Comparison of ENCODE assay signal across 19 mouse cellular contexts in genomic region chr9:106888346-106888745, GRCm38 (mm10). TPM values are rescaled to one million over a fixed set of nuclear protein-coding genes. Genes with fewer than 3 reads are reported as not detected.
A peak's percentile ranks its signal among the peaks of the same experiment; 100 is the strongest.
DNase-seq lines count a peak whose midpoint lies in the region; ATAC-seq lines count a peak whose summit lies in the region.
"Had no signal": no experiment of that assay in that cellular context is flagged by ENCODE, and none has a peak within 500 bp of the region (broad histone marks: within the 10 kb centered on the region; RNA-seq: fewer than 3 reads in every experiment).

No protein-coding gene starts in this region.

- H3K4me2 ChIP-seq in intestine, embryonic 16.5 days (ENCODE audit: low read depth, low read length): no peak overlapping the region
- H3K4me2 ChIP-seq in intestine, embryonic 15.5 days (replicated peaks): no peak overlapping the region
- no peak overlapping the region for H3K4me2 ChIP-seq in midbrain, embryonic 14.5 days (ENCODE audit: low read length)
- H3K4me2 ChIP-seq in liver, embryonic 16.5 days (ENCODE audit: low read depth, low read length): peak overlapping the region; percentile 89; the same call in 1 of the 2 replicates

- H3K4me3 ChIP-seq in erythroblast, embryonic 14.5 days (replicated peaks): peak overlapping the region; percentile 48
- no peak overlapping the region for H3K4me3 ChIP-seq in intestine, embryonic 16.5 days (ENCODE audit: low read length)
- H3K4me3 ChIP-seq in intestine, embryonic 15.5 days (replicated peaks): no peak overlapping the region
- peak overlapping the region; percentile 96; the same call in 1 of the 2 replicates for H3K4me3 ChIP-seq in midbrain, embryonic 10.5 days
- no peak overlapping the region for H3K4me3 ChIP-seq in midbrain, embryonic 14.5 days (replicated peaks; ENCODE audit: low read depth, low read length)
- no peak overlapping the region for H3K4me3 ChIP-seq in liver, embryonic 16.5 days (ENCODE audit: low read depth, low read length)
- H3K4me3 ChIP-seq: limb, embryonic 13.5 days; neural tube, embryonic 12.5 days had no signal

- peaks cover 73% of the 10 kb centered on the region for H3K4me1 ChIP-seq in erythroblast, embryonic 14.5 days (ENCODE audit: control insufficient read depth)
- H3K4me1 ChIP-seq in intestine, embryonic 16.5 days (ENCODE audit: control insufficient read depth, insufficient read depth, low read length): peaks cover 46% of the 10 kb centered on the region
- H3K4me1 ChIP-seq in intestine, embryonic 15.5 days (replicated peaks): peaks cover 49% of the 10 kb centered on the region
- peaks cover 76% of the 10 kb centered on the region for H3K4me1 ChIP-seq in midbrain, embryonic 10.5 days
- peaks cover 43% of the 10 kb centered on the region for H3K4me1 ChIP-seq in midbrain, embryonic 14.5 days (ENCODE audit: control insufficient read depth, insufficient read depth, low read length)
- peaks cover 58% of the 10 kb centered on the region for H3K4me1 ChIP-seq in liver, embryonic 16.5 days (ENCODE audit: control insufficient read depth, low read depth, low read length)

- H3K9ac ChIP-seq in intestine, embryonic 16.5 days (ENCODE audit: low read depth, low read length): peak overlapping the region; percentile 39; the same call in 1 of the 2 replicates
- no peak overlapping the region for H3K9ac ChIP-seq in intestine, embryonic 15.5 days
- no peak overlapping the region for H3K9ac ChIP-seq in midbrain, embryonic 14.5 days (replicated peaks; ENCODE audit: low read length)
- H3K9ac ChIP-seq in liver, embryonic 16.5 days (ENCODE audit: low read depth, low read length): no peak overlapping the region; the same call in 1 of the 2 replicates
- H3K9ac ChIP-seq: forebrain, postnatal 0 days; limb, embryonic 13.5 days; neural tube, embryonic 12.5 days had no signal

- no peak overlapping the region for H3K27ac ChIP-seq in intestine, embryonic 16.5 days (ENCODE audit: low read length)
- H3K27ac ChIP-seq in intestine, embryonic 15.5 days: no peak overlapping the region
- H3K27ac ChIP-seq in midbrain, embryonic 10.5 days (replicated peaks): no peak overlapping the region
- no peak overlapping the region for H3K27ac ChIP-seq in midbrain, embryonic 14.5 days (replicated peaks; ENCODE audit: low read depth, low read length)
- H3K27ac ChIP-seq in liver, embryonic 16.5 days (ENCODE audit: low read length): no peak overlapping the region
- H3K27ac ChIP-seq: limb, embryonic 13.5 days had no signal

- ATAC-seq in erythroblast, adult 5-6 weeks (replicated peaks; ENCODE audit: low FRiP score, poor library complexity, severe bottlenecking): no peak
- no peak for ATAC-seq in intestine, embryonic 16.5 days
- ATAC-seq in intestine, embryonic 15.5 days: no peak
- no peak for ATAC-seq in midbrain, embryonic 14.5 days (ENCODE audit: low FRiP score, low TSS enrichment)
- ATAC-seq in liver, embryonic 16.5 days (ENCODE audit: low read depth): no peak
- ATAC-seq: activated CD4-positive, CD25-positive, alpha-beta regulatory T cell, adult 4 months; forebrain, postnatal 0 days had no signal

- peaks cover 61% of the 10 kb centered on the region for H3K36me3 ChIP-seq in erythroblast, embryonic 14.5 days (ENCODE audit: control insufficient read depth)
- peaks cover 8% of the 10 kb centered on the region for H3K36me3 ChIP-seq in intestine, embryonic 16.5 days (ENCODE audit: control insufficient read depth, insufficient read depth, low read length)
- H3K36me3 ChIP-seq in intestine, embryonic 15.5 days: peaks cover 23% of the 10 kb centered on the region
- peaks cover 60% of the 10 kb centered on the region for H3K36me3 ChIP-seq in midbrain, embryonic 10.5 days
- peaks cover 46% of the 10 kb centered on the region for H3K36me3 ChIP-seq in midbrain, embryonic 14.5 days (ENCODE audit: control insufficient read depth, insufficient read depth, low read length)
- peaks cover 32% of the 10 kb centered on the region for H3K36me3 ChIP-seq in liver, embryonic 16.5 days (ENCODE audit: control insufficient read depth, insufficient read depth)

- H3K9me3 ChIP-seq in erythroblast, embryonic 14.5 days (ENCODE audit: control insufficient read depth, low read length): 0 out of 2 replicates have a peak, but pooled peaks cover 2% of the 10 kb centered on the region
- no peaks in the 10 kb centered on the region for H3K9me3 ChIP-seq in intestine, embryonic 16.5 days (ENCODE audit: control insufficient read depth, low read length)
- H3K9me3 ChIP-seq in intestine, embryonic 15.5 days: no peaks in the 10 kb centered on the region
- H3K9me3 ChIP-seq in midbrain, embryonic 10.5 days (replicated peaks): no peaks in the 10 kb centered on the region
- H3K9me3 ChIP-seq in midbrain, embryonic 14.5 days (ENCODE audit: control insufficient read depth, low read length): no peaks in the 10 kb centered on the region
- H3K9me3 ChIP-seq in liver, embryonic 16.5 days (replicated peaks; ENCODE audit: control insufficient read depth, low read length): no peaks in the 10 kb centered on the region
- H3K9me3 ChIP-seq: G1E; heart, embryonic 15.5 days; limb, embryonic 13.5 days; neural tube, embryonic 12.5 days had no signal

- no peak for DNase-seq in midbrain, embryonic 10.5 days (ENCODE audit: low spot score)
- no peak for DNase-seq in midbrain, embryonic 14.5 days
- no peak for DNase-seq in right cerebral cortex, adult 18-20 months
- DNase-seq: adrenal gland, postnatal 10 days; cerebellum, postnatal 10 days; embryo, embryonic 11 days; forebrain, postnatal 0 days; heart, postnatal 4 days; thymus, postnatal 25 days had no signal

- 92% methylated on average over 3 of the region's 3 CpGs for WGBS in intestine, embryonic 16.5 days
- WGBS in intestine, embryonic 15.5 days: 98% methylated on average over 3 of the region's 3 CpGs
- WGBS in midbrain, embryonic 10.5 days: 95% methylated on average over 3 of the region's 3 CpGs
- 93% methylated on average over 3 of the region's 3 CpGs for WGBS in midbrain, embryonic 14.5 days
- 90% methylated on average over 3 of the region's 3 CpGs for WGBS in liver, embryonic 16.5 days (ENCODE audit: insufficient replicate concordance)

- H3K27me3 ChIP-seq in erythroblast, embryonic 14.5 days (ENCODE audit: control insufficient read depth): no peaks in the 10 kb centered on the region
- no peaks in the 10 kb centered on the region for H3K27me3 ChIP-seq in intestine, embryonic 16.5 days (replicated peaks; ENCODE audit: control insufficient read depth, insufficient read depth, low read length)
- H3K27me3 ChIP-seq in intestine, embryonic 15.5 days (replicated peaks): no peaks in the 10 kb centered on the region
- H3K27me3 ChIP-seq in midbrain, embryonic 10.5 days (ENCODE audit: low read depth, poor library complexity, severe bottlenecking): no peaks in the 10 kb centered on the region
- H3K27me3 ChIP-seq in midbrain, embryonic 14.5 days (ENCODE audit: control insufficient read depth, insufficient read depth, low read length): no peaks in the 10 kb centered on the region
- no peaks in the 10 kb centered on the region for H3K27me3 ChIP-seq in liver, embryonic 16.5 days (ENCODE audit: control insufficient read depth, insufficient read depth, low read depth, low read length)
- H3K27me3 ChIP-seq: heart, embryonic 15.5 days; limb, embryonic 13.5 days; neural tube, embryonic 12.5 days had no signal

RNA-seq across cellular contexts. Expression of gene Rbm15b, which starts 1.1 kb away (rescaled TPM):
- 1.4 and 1.9 TPM in 2 replicates for polyA plus RNA-seq in erythroblast, embryonic 14.5 days (2012)
- 4.2 and 6.9 TPM in 2 replicates for total RNA-seq in erythroblast, adult 5-6 weeks (2015; ENCODE audit: low replicate concordance)
- total RNA-seq in erythroblast, adult 5-6 weeks (2017; ENCODE audit: low replicate concordance): 8.6 and 10.2 TPM in 2 replicates
- 3.5 and 3.7 TPM in 2 replicates for polyA plus RNA-seq in intestine, embryonic 16.5 days (2015; fragmentation: Nextera tagmentation; extraction: Ambion mirVana)
- 7.4 and 7.7 TPM in 2 replicates for polyA plus RNA-seq in intestine, embryonic 15.5 days (2015; fragmentation: Nextera tagmentation; extraction: Ambion mirVana)
- 15.0 and 15.5 TPM in 2 replicates for polyA plus RNA-seq in midbrain, embryonic 10.5 days (2016; fragmentation: Nextera tagmentation; extraction: Ambion mirVana)
- polyA plus RNA-seq in midbrain, embryonic 14.5 days (2014; fragmentation: Nextera tagmentation; extraction: Ambion mirVana): 28.7 and 30.1 TPM in 2 replicates
- 1.5 and 1.6 TPM in 2 replicates for polyA plus RNA-seq in liver, embryonic 16.5 days (2015; fragmentation: Nextera tagmentation; extraction: Ambion mirVana)

RNA-seq across cellular contexts. Expression of gene Manf, which starts 3.4 kb away (rescaled TPM):
- 7.1 and 10.6 TPM in 2 replicates for polyA plus RNA-seq in erythroblast, embryonic 14.5 days (2012)
- 112 and 129 TPM in 2 replicates for total RNA-seq in erythroblast, adult 5-6 weeks (2015; ENCODE audit: low replicate concordance)
- 49.9 and 77.7 TPM in 2 replicates for total RNA-seq in erythroblast, adult 5-6 weeks (2017; ENCODE audit: low replicate concordance)
- polyA plus RNA-seq in intestine, embryonic 16.5 days (2015; fragmentation: Nextera tagmentation; extraction: Ambion mirVana): 354 and 382 TPM in 2 replicates
- polyA plus RNA-seq in intestine, embryonic 15.5 days (2015; fragmentation: Nextera tagmentation; extraction: Ambion mirVana): 360 and 388 TPM in 2 replicates
- 231 and 297 TPM in 2 replicates for polyA plus RNA-seq in midbrain, embryonic 10.5 days (2016; fragmentation: Nextera tagmentation; extraction: Ambion mirVana)
- 162 TPM in 2 replicates for polyA plus RNA-seq in midbrain, embryonic 14.5 days (2014; fragmentation: Nextera tagmentation; extraction: Ambion mirVana)
- polyA plus RNA-seq in liver, embryonic 16.5 days (2015; fragmentation: Nextera tagmentation; extraction: Ambion mirVana): 140 and 150 TPM in 2 replicates

Comparison
In these comparisons a context has a peak if more than half of its experiments do, and no peak if none do; other contexts are left out.
1. H3K4me3 ChIP-seq: peak in erythroblast, embryonic 14.5 days (single experiment) and midbrain, embryonic 10.5 days (single experiment); none in intestine, embryonic 16.5 days (single experiment), intestine, embryonic 15.5 days (single experiment), midbrain, embryonic 14.5 days (single experiment) and liver, embryonic 16.5 days (single experiment).
2. RNA of gene Manf, which starts 3.4 kb away (polyA plus RNA-seq): 360 to 388 TPM in intestine, embryonic 15.5 days, 354 to 382 TPM in intestine, embryonic 16.5 days, 231 to 297 TPM in midbrain, embryonic 10.5 days, 162 TPM in midbrain, embryonic 14.5 days and 140 to 150 TPM in liver, embryonic 16.5 days; 7.1 to 10.6 TPM in erythroblast, embryonic 14.5 days; every median in the first group is over 10 times any median in the second.